Mouse (Mus musculus) right cerebral cortex, adult 18-20 months (tissue): ENCODE results near the gene Gtf3c5.

ENCODE experiments used
- DNase-seq: peaks from one replicate; pipeline ENCODE4 v3.0.0; 2022; ENCODE audit warnings: mixed read lengths

Gtf3c5 gene

GRCm38 (mm10) chr2:28583651-28584050, at the start of gene Gtf3c5:
Gene Gtf3c5, minus strand, starts transcription at chr2:28583751.
- no peak for DNase-seq

DNA sequence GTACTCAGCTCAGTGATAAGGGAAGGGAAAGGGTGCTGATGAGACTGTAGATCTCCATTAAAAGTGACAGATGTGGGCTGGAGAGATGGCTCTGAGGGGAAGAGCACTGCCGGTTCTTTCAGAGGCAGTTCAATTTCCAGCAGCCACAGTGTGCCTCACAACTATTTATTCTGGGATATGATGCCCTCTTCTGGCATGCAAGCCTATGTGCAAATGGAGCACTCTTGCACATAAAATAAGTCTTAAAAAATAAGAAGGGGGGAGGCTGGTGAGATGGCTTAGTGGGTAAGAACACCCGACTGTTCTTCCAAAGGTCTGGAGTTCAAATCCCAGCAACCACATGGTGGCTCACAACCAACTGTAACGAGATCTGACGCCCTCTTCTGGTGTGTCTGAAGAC, 49.6 kb upstream of the Gtf3c5 start:
- no peak for DNase-seq

GRCm38 (mm10) chr2:28632626-28633025, 49.1 kb upstream of the Gtf3c5 start:
- no peak for DNase-seq

- no peak for DNase-seq
These were observed 46.4 kb upstream of the Gtf3c5 start for GRCm38 (mm10) chr2:28629911-28630381.

DNA sequence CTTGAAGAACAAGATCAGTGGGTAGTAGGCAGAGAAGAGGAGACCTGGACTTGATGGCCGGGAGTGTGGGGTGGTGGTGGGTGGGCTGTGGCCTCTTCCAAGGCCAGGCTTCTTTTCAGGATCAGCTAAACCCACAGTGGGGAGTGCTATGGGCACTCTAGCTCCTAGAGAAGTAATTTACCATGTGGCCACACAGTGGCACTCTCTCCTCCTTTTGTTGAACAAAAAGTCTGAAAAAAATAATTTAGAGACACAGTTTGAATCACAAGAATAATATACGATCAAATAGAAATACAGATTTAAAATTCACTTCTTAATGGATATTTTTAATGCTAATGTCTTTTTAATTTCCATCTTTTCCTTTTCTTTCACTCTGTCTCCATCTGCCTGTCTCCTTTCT, 44.5 kb upstream of the Gtf3c5 start:
- DNase-seq: no peak

- no peak for DNase-seq
These were observed 42.5 kb upstream of the Gtf3c5 start for GRCm38 (mm10) chr2:28626038-28626437.

DNA sequence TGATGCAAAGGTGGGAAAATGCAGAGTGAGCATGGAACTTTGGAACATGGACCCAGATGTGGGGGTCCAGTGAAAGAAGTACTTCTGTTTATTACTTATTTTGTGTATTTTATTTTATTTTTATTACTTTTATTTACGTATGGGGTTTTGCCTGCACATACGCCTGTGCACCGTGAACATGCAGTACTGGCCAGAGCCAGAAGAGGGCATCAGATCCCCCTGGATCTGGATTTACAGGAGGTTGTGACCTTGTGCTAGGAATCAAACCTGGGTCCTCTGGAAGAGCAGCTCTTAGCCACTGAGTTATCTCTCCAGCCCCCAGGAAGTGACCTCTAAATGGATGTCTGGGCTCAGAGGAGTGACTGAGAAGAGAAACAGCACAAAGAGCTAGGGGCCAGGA, 41.3 kb upstream of the Gtf3c5 start:
- DNase-seq: no peak

- no peak for DNase-seq
These were observed 39.1 kb upstream of the Gtf3c5 start for GRCm38 (mm10) chr2:28622521-28623124.

DNA sequence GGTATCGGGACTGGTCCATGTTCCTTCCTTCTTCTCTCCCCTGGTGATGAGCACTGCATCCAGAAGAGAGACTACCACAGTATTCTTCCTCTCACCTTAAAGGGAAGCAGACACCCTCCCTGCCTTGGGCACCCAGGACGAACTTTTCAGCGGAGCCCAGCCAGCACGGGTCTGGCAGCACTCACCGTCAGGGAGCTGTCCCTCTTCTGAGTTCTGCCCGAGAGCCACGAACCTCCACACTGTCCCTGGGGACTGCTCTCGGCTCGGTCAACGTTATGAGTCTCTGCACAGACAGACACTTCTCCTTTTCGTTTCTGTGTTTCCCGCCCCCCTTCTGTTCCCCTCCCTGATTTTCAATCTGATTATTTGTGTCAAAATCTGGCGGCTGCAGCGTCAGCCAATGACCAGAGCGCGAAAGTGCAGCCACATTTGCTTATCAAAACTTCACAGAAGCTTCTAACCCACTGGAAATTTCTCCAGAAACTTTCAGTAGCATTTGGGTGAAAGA, 38.2 kb upstream of the Gtf3c5 start, which contains the start of gene Gfi1b:
Gene Gfi1b (minus strand): TSS at position 319 of the 508 bp plus-strand sequence.
- DNase-seq: no peak

- DNase-seq: no peak
These were observed 37.6 kb upstream of the Gtf3c5 start for GRCm38 (mm10) chr2:28621111-28621510.

GRCm38 (mm10) chr2:28620522-28620921, 37.0 kb upstream of the Gtf3c5 start:
- DNase-seq: no peak

GRCm38 (mm10) chr2:28619369-28619768, 35.8 kb upstream of the Gtf3c5 start:
- no peak for DNase-seq

GRCm38 (mm10) chr2:28618777-28619336, 35.3 kb upstream of the Gtf3c5 start:
- DNase-seq: no peak

DNA sequence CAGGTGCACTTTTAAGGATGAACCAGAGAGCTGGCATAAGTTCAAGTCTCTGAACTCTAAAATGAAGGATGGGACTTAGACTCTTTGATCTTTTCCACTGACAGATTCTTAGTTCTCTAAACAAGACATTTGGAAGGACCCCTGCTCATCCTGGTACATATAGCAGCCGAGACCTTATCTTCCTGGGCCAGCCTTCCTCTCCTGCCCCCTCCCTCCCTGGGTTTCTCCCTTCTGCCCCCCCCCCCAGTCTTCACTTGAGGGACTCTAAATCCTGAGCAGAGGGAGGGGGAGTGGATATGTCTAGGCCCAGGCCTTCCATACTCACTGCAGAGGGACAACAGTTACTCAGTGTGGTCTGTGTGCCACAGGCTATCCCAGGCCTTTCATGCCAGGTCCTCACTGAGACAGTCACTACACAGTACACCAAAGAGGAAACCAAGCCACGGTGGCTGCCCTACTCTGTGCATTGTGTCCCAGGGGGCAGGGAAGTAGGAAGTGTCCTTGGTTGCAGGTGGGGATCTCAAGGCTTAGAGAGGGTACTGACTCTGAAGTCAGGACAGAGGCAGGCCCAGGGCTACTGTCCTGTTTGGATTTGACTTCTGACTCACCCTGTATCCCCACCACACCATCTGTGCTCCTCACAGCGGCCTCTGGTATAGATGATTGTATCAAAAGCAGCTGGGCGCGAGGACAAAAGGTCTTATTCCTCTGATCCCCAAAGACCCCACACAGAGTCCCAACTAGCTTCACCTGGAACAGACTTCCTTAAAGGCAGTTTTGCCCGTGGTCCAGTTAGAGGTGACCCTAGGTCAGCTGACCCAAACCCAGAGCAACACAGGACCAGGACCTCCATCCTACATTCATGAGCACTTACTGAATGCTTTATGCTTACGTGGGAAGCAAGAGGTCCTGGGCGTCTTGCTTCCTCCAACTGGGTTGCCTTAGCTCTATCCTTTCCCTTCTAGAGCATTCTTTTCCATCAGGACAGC, 34.2 kb upstream of the Gtf3c5 start:
- DNase-seq: no peak

DNA sequence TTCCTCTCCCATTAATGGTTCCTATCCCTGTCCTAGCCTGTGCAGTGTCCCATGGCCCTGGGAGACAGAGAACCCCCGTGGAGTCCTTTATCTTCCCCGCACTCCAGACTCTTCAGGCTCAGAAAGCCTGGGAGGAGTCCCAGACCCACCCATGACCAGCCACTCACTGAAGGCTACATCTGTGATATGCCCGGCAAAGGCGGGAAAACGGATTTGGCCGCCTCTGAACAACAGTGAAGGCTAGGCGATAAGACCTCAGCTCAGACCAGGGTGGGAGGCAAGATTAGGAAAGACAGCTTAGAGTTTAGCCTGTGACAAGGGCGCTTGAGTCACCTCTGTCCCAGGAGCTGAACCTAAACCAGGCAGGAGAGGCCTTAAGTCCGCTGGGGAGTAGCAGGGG, 33.3 kb upstream of the Gtf3c5 start:
- no peak for DNase-seq

- DNase-seq: no peak
These were observed 32.8 kb upstream of the Gtf3c5 start for GRCm38 (mm10) chr2:28616358-28616757.

DNA sequence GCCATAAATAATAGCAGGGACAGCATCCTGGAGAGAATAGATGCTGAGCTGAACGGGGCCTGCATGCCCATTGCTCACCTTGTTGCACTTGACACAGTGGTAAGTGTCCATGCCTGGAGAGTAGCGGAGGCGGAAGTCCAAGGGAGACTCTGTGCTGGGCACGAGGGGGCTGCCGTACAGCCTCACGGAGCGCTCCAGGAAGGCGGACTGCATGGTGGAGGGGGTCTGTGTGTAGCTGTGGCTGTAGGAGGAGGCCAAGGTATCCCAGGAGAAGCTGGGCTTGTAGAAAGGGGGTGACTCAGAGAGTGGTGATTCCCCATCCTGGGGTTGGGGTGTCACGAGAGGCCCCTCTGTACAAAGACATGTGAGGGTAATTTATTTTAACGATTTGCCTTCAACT, 30.0 kb upstream of the Gtf3c5 start:
- no peak for DNase-seq

DNA sequence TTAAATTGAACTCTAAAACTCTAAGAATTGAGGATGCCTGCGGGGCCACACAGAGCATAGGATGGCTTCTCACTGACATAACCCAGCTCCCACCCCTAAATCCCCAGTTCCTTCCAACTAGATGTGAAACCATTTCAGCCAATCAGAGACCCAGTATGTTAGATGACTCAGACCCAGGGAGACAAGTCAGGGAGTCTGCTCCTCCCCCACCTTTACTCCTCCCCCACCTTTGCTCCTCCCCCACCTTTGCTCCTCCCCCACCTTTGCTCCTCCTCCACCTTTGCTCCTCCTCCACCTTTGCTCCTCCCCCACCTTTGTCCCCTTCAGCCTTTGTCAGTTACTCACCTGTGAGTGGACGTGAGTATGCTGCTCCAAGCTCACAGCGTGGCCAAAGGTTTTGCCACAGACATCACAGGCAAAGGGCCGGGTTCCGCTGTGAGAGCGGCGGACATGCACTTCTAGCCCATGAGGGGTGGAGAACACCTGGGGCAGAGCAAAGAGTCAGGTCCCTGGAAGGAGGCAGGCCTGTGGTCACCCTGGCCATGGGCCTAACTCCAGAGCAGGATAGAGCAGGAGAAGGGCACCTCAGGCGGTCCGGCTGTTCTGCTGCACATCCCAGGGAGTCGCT, 29.0 kb upstream of the Gtf3c5 start:
- no peak for DNase-seq

GRCm38 (mm10) chr2:28611407-28611787, 27.8 kb upstream of the Gtf3c5 start:
- no peak for DNase-seq

GRCm38 (mm10) chr2:28610716-28611406, 27.3 kb upstream of the Gtf3c5 start:
- no peak for DNase-seq

DNA sequence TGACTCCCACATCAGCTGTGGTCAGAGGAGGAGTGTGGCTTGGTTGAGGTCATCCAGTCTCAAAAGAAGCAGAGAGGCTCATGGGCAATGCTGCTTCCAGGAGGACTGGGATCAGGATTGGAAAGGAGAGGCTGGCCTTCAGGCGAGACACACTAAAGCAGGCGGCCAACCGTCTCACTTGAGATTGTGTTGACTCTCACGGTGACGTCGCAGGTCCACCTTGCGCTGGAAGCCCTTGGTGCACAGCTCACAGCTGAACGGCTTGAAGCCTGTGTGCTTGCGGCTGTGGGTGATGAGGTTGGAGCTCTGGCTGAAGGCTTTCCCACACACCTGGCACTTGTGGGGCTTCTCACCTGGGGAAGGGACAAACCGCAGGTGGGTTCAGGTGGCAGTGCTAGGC, 26.3 kb upstream of the Gtf3c5 start:
- no peak for DNase-seq
